Mouse (Mus musculus) embryonic facial prominence, embryonic 13.5 days (tissue): Measurements from ENCODE around the gene Ceacam1. TPM values are rescaled to one million over a fixed set of nuclear protein-coding genes. Genes with fewer than 3 reads are reported as not detected.
"Not testable (repeated sequence)": the region's sequence is repeated elsewhere in the genome, so short reads cannot be mapped to it uniquely, and the experiment has no call there.

Experiments
- ATAC-seq: fragments of 200-750 bp; cut with Nextera tagmentation; 2 replicates; pipeline ENCODE4 v1.8.0; 2017; ENCODE audit warnings: low read depth; ENCODE audit not compliant: insufficient number of reproducible peaks, insufficient read depth, low FRiP score, low TSS enrichment
- H3K27ac ChIP-seq: fragments of 300-500 bp; sonication (generic); 2 replicates; pipeline ENCODE4 v1.5.1; 2015; ENCODE audit warnings: moderate library complexity, mild to moderate bottlenecking, inconsistent platforms
- H3K27me3 ChIP-seq: fragments of 300-500 bp; sonication (generic); 2 replicates; pipeline ENCODE4 v1.6.1; 2015; ENCODE audit warnings: mild to moderate bottlenecking, inconsistent platforms
- H3K36me3 ChIP-seq: fragments of 300-500 bp; sonication (generic); 2 replicates; pipeline ENCODE4 v1.6.1; 2015; ENCODE audit warnings: mild to moderate bottlenecking, inconsistent platforms
- H3K4me1 ChIP-seq: fragments of 300-500 bp; sonication (generic); 2 replicates; pipeline ENCODE4 v1.6.1; 2015; ENCODE audit warnings: inconsistent platforms
- H3K4me2 ChIP-seq: fragments of 300-500 bp; sonication (generic); 2 replicates; pipeline ENCODE4 v1.6.1; 2015; ENCODE audit warnings: moderate library complexity, mild to moderate bottlenecking, inconsistent platforms
- H3K4me3 ChIP-seq: fragments of 300-500 bp; sonication (generic); 2 replicates; pipeline ENCODE4 v1.5.1; 2015; ENCODE audit warnings: mild to moderate bottlenecking, inconsistent platforms
- H3K9ac ChIP-seq: fragments of 300-500 bp; sonication (generic); 2 replicates; pipeline ENCODE4 v1.6.1; 2015; ENCODE audit warnings: mild to moderate bottlenecking, inconsistent platforms
- H3K9me3 ChIP-seq: fragments of 300-500 bp; sonication (generic); 2 replicates; pipeline ENCODE4 v1.6.1; 2016; ENCODE audit warnings: inconsistent platforms
- WGBS: fragments of 180-500 bp; shearing (Covaris S2); methylation state at CpG from one replicate; pipeline ENCODE4 v1.1.7; 2015; ENCODE audit warnings: mixed read lengths; 5-methylcytosine and 5-hydroxymethylcytosine counted together
- polyA plus RNA-seq: library from polyadenylated mRNA; unstranded; fragments of >200 nt; fragmentation: Nextera tagmentation; extraction: Ambion mirVana; gene quantifications from 2 replicates; pipeline ENCODE4 v1.2.1, GENCODE M21; 2015

Gene Ceacam1
- polyA plus RNA-seq, result 0.91 and 2.0 TPM in 2 replicates

DNA sequence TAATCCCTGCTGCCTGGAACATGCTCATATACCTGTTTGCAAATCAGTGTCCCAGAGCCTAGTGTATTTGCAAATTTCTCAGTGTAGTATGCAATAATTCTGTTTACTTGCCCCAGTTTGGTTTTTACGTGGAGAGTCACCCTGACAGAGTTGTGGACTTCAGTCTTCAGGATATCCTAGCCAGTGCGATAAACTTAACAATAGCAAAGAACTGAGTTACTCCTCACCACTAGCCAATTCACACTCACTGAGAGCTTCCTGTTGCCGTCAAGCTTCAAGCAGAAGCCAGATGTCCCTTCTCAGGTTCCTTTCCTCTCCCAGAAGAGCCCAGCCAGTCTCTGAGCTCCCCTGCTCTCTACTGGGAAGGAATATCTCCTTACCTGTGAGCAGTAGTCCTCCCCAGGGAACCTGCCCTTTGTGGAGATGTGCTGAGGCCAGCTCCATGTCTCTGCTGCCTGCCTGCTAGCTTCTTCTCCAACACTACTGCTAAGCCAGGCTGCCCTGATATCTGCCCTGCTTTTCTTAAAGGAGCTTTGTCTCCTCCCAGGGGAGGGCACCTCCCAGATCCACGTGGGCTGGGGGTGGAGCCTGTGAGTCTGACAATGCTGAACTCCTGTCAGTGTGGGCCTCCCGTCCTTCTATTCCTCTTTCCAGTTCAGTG lies at the start of gene Ceacam1:
Ceacam1 (minus strand) TSS at position 513 of the 661 bp plus-strand sequence.
- not testable (repeated sequence) for H3K27me3 ChIP-seq, ATAC-seq, H3K36me3 ChIP-seq, H3K9ac ChIP-seq, H3K4me3 ChIP-seq, H3K4me1 ChIP-seq, H3K9me3 ChIP-seq, H3K27ac ChIP-seq, H3K4me2 ChIP-seq
- 28% methylated on average over 5 of the region's 5 CpGs for WGBS

DNA sequence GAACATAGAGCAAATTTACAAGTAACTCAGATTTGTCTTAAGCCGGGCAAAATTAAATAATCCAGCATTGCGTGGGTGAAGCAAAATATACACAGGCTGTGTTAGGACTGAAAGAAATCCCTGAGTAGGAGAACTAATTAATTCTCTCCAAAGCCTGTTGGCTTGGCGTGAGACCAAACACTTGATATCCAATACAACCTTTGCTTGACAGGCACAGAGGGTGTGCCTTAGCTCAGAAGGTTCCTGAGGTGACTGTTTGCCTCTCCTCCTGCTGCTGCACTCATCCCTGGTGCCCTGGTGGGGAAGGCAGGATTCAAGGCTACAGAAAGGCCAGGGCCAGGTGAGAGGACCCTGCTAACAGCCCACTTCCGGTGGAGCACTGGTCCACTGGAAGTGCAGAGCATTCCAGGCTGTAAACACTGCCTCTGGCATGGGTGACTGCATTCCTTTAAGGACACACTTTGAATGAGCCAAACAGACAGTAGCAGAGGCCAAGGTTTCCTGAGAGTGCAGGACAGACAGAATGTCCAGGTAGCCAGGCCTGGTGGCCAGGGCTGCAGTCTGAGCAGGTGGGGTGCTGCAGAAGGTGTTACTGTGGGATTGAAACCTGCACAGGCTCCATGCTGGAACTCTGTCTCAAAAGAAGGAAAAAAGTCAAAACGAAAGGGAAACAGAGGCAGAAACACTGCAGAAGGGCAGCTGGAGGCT lies 38.8 kb upstream of the Ceacam1 start:
- H3K4me2 ChIP-seq, ATAC-seq, H3K9ac ChIP-seq, H3K27me3 ChIP-seq, H3K27ac ChIP-seq, H3K9me3 ChIP-seq, H3K4me3 ChIP-seq, H3K36me3 ChIP-seq, H3K4me1 ChIP-seq: not testable (repeated sequence)
- 62% methylated on average over 3 of the region's 5 CpGs for WGBS

DNA sequence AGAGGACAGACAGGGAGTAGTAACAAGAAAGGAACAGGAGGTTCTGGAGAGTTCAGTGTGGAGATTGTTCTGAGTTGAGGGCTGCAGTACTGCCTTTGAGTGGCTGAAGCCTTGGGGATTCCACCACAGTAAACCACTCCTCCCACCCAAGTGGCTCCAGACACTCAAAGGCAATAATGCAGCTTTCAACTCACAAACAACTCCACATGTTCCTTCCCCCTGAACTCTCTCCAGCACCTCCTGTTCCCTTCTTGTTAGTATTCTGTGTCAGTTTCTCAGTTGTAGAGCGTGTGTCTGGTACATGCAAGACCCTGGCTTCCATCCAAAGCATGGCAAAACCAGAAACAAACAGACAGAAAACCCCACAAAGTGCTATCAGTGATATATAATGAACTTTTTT lies 38.3 kb upstream of the Ceacam1 start:
- not testable (repeated sequence) for H3K4me1 ChIP-seq, H3K9me3 ChIP-seq, H3K27ac ChIP-seq, H3K4me3 ChIP-seq, H3K27me3 ChIP-seq, ATAC-seq, H3K9ac ChIP-seq, H3K4me2 ChIP-seq, H3K36me3 ChIP-seq
- 37% methylated on average over 1 of the region's 1 CpGs for WGBS

DNA sequence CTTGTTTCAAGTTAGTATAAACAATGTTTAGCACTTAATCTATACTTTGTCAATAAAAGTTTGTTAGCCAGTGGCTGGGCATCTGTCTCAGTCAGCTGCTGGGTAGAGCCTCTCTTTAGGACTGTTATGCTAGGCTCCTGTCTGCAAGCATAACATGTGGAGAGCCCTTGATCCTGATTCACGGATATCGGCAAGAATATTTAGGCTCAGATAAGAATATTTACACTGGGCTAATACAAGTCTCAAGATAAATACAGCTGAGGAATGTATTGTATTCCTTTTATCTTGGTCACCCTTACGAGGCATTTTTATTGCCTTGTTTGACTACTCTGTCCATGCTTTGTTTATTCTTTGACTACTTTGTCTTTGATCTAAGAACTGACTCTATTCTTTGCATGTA lies 32.5 kb upstream of the Ceacam1 start:
- Histone ChIP-seq H3K4me1 (no peaks in the 10 kb centered on the region), H3K9ac (no peak overlapping the region), H3K4me2 (no peak overlapping the region), H3K9me3 (no peaks in the 10 kb centered on the region), H3K27ac (no peak overlapping the region), H3K36me3 (no peaks in the 10 kb centered on the region), H3K4me3 (no peak overlapping the region), H3K27me3 (no peaks in the 10 kb centered on the region)
- 71% methylated on average over 3 of the region's 3 CpGs for WGBS
- ATAC-seq, result no peak

DNA sequence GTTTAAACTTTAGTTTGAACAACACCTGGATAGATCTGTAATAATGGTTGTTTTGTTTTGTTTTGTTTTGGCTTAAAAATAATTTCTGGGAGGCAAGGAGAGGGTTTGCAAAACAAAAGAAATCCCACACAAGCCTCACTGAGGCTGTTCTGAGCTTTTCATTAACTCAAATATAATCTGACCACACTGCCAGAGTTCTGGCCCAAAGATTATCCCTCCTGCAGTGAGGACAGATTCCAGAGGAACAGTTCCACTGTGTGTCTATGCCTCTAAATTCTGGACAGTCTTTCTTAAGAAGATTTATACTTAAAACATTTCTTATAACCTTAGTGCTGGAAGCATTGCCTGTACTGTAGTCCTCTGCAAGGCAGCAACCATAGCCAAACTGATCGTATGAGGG lies 17.2 kb upstream of the Ceacam1 start:
- Histone ChIP-seq H3K4me2 (no peak overlapping the region), H3K36me3 (no peaks in the 10 kb centered on the region), H3K4me3 (no peak overlapping the region), H3K27ac (no peak overlapping the region), H3K27me3 (no peaks in the 10 kb centered on the region), H3K9ac (no peak overlapping the region), H3K9me3 (no peaks in the 10 kb centered on the region), H3K4me1 (no peaks in the 10 kb centered on the region)
- 83% methylated on average over 1 of the region's 1 CpGs for WGBS
- ATAC-seq, result no peak

DNA sequence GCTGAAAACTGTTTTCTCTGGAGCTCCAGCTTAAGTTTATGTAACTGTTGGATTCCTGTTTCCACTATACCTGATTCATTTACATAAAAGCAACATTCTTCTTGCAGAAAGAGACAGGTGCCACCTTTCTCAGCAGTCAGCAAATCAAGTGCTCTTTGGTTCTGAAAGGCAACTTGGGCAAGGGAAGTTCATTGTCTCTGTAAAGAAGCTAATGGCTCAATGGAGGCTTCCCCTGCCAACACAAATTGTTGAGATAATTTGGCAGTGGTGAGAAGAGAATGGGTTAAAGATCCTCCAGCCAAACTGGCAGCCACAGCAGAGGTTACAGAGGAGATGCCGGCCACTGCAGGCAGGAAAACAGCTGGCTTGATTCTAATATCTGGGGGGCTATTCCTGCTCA lies 13.3 kb upstream of the Ceacam1 start:
- not testable (repeated sequence) for H3K36me3 ChIP-seq, H3K9me3 ChIP-seq, ATAC-seq, H3K4me1 ChIP-seq, H3K4me2 ChIP-seq, H3K4me3 ChIP-seq, H3K9ac ChIP-seq, H3K27ac ChIP-seq, H3K27me3 ChIP-seq
- WGBS, result no CpG with 5 or more reads among the region's 1 CpGs

DNA sequence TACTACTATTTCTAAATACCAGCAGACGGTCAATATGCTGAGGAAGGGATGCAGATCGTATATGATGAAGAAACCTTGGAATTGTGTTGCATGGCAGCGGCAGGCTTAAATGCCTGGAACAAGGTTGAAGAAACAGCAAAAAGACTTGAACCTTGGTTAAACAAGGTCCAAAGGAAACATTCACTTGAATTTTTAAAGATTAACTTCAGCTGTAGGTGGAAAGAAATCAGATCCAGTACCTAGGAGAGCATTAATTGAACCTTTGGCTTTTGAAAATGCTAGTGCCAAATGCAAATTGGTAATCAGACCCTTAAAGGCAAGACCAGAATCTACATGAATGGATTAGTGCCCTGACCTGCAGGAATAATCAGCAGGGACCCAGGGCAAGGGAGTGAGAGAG lies 12.0 kb upstream of the Ceacam1 start:
- H3K27ac ChIP-seq, H3K27me3 ChIP-seq, H3K4me2 ChIP-seq, H3K9me3 ChIP-seq, H3K9ac ChIP-seq, H3K36me3 ChIP-seq, H3K4me1 ChIP-seq, ATAC-seq, H3K4me3 ChIP-seq: not testable (repeated sequence)
- 86% methylated on average over 3 of the region's 3 CpGs for WGBS

DNA sequence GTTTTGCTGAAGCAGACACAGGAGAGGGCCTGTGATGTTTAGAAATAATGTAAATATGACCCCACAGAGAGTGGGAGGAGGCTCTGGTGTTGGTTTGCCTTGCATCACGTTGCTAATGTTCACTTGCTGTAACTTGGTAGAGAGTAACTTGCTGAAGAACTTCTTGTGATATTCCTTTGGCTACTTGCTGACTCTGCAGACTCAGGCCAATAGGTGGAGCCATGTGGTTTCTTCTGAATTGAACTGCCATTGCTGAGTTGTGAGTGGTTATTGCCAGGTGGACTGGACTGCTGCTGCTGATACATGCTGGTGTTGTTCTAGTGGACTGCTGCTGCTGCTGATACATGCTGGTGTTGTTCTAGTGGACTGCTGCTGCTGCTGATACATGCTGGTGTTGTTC lies 8.8 kb upstream of the Ceacam1 start:
- WGBS, result 10% methylated on average over 1 of the region's 1 CpGs
- no peaks in the 10 kb centered on the region for H3K27me3 ChIP-seq
- H3K36me3 ChIP-seq, result no peaks in the 10 kb centered on the region
- H3K4me2 ChIP-seq, result no peak overlapping the region
- no peak overlapping the region for H3K27ac ChIP-seq
- no peaks in the 10 kb centered on the region for H3K4me1 ChIP-seq
- no peaks in the 10 kb centered on the region for H3K9me3 ChIP-seq
- no peak for ATAC-seq
- no peak overlapping the region for H3K4me3 ChIP-seq
- no peak overlapping the region for H3K9ac ChIP-seq

DNA sequence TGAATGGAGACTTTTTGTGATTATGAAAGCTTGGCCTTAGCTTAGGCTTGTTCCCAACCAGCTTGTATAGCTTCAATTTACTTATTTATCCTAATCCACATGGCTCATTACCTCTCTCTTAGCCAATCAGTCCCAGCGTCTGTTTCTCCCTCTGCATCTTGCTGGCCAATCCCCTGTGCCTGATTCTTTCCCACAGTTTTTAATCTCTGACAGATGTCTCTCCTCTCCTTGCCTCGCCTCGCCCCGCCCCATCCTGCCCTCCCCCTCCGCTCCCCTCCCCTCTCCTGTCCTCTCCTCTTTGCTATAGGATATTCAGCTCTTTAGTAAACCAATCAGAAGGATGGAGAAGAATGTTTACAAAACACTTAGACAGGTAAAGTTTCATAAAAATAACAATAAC lies 7.7 kb upstream of the Ceacam1 start:
- H3K4me2 ChIP-seq, result no peak overlapping the region
- no peaks in the 10 kb centered on the region for H3K4me1 ChIP-seq
- no peak overlapping the region for H3K9ac ChIP-seq
- H3K9me3 ChIP-seq, result no peaks in the 10 kb centered on the region
- ATAC-seq, result no peak
- no peaks in the 10 kb centered on the region for H3K27me3 ChIP-seq
- H3K27ac ChIP-seq, result no peak overlapping the region
- H3K4me3 ChIP-seq, result no peak overlapping the region
- H3K36me3 ChIP-seq, result no peaks in the 10 kb centered on the region
- 33% methylated on average over 5 of the region's 5 CpGs for WGBS

DNA sequence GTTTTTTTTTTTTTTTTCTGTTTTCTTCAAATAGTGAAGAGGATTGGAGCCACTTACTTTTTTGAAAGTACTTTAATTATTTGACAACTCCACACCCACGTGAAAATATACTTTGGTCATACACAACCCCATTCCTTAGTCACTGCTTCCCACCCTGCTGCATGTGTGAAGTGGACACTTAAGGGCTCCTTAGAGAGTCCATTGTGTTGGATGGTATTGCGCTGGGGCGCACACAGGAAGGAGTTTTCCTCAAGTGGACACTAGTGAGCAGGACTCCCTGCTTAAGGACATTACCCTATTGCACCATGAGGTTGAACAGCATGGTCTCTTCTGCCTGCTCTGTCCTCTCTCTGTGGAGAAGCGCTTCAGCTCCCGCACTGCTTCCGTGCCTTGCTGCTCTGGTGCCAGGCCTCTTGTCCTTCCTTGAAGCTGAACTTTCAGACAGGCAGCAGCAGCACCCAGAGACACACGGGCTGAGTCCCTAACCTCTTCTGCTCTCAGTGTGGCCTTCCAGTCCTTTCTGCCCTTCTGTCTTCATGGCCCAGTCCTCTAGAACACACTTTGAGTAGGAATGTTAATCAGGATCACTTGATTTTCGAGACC lies 5.8 kb upstream of the Ceacam1 start:
- H3K9me3 ChIP-seq, result no peaks in the 10 kb centered on the region
- no peaks in the 10 kb centered on the region for H3K27me3 ChIP-seq
- no peaks in the 10 kb centered on the region for H3K4me1 ChIP-seq
- 79% methylated on average over 8 of the region's 8 CpGs for WGBS
- H3K27ac ChIP-seq, result no peak overlapping the region
- no peak for ATAC-seq
- H3K9ac ChIP-seq, result no peak overlapping the region
- H3K4me3 ChIP-seq, result no peak overlapping the region
- no peaks in the 10 kb centered on the region for H3K36me3 ChIP-seq
- H3K4me2 ChIP-seq, result no peak overlapping the region

DNA sequence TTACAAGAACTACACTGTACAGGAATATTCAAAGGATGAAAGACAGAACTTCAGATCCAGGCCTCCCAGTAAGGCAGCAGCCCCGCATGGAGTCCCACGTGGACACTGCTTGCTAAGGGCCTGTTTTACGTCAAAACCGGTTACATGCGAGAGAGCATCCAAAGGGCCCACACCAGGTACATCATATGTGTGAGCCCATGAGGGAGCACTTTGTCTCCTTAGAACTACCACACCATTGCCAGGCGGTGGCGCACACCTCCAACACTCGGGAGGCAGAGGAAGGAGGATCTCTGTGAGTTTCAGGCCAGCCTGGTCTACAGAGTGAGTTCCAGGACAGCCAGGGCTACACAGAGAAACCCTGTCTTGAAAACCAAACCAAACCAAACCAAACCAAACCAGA lies 3.4 kb upstream of the Ceacam1 start:
- ATAC-seq, result not testable (repeated sequence)

DNA sequence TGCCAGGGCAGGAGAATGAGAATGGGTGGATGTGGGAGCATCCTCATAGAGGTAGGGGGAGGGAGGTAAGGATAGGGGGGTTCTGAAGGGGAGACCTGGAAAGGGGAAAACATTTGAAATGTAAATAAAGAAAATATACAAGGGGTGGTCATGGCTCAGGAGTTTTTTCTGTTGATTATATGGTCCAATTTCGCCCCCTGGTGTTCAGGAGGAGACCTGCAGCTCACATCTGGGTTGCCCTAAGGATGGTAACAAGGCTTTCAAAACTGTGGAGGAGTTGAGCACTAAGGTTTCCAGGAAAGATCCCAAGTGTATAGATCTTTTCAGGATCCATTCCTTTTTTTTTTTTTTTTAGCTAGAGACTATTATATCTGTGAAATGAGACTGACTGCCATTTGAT lies 2.0 kb upstream of the Ceacam1 start:
- Histone ChIP-seq H3K9me3 (no peaks in the 10 kb centered on the region), H3K4me2 (no peak overlapping the region), H3K27me3 (no peaks in the 10 kb centered on the region), H3K36me3 (no peaks in the 10 kb centered on the region), H3K4me1 (0 out of 2 replicates have a peak, but pooled peaks cover 4% of the 10 kb centered on the region), H3K27ac (no peak overlapping the region), H3K4me3 (no peak overlapping the region), H3K9ac (no peak overlapping the region)
- no peak for ATAC-seq
- WGBS, result 0% methylated on average over 1 of the region's 1 CpGs

More for the DNA sequence above, 3.4 kb upstream of the Ceacam1 start:
- not testable (repeated sequence) for H3K4me1 ChIP-seq, H3K36me3 ChIP-seq, H3K4me2 ChIP-seq, H3K4me3 ChIP-seq, H3K9ac ChIP-seq, H3K27me3 ChIP-seq, H3K27ac ChIP-seq, H3K9me3 ChIP-seq
- WGBS, result 62% methylated on average over 8 of the region's 8 CpGs
